Mouse (Mus musculus): ENCODE data around the gene Abca15.
"Not testable (repeated sequence)": the region's sequence is repeated elsewhere in the genome, so short reads cannot be mapped to it uniquely, and the experiment has no call there.

The Abca15 gene

GRCm38 (mm10) chr7:120328087-120328793 is at the start of gene Abca15:
Abca15 (plus strand) TSS chr7:120328670.
- ATAC-seq (ENCODE audit: low TSS enrichment), result no peak; the same call in 1 of the 2 replicates

GRCm38 (mm10) chr7:120285286-120285685 is 43.2 kb upstream of the Abca15 start:
- ATAC-seq (ENCODE audit: low TSS enrichment), result no peak

- peak; percentile 96 for ATAC-seq (ENCODE audit: low TSS enrichment)
Observed at GRCm38 (mm10) chr7:120316086-120316485, 12.4 kb upstream of the Abca15 start.

GRCm38 (mm10) chr7:120322963-120323362 is 5.5 kb upstream of the Abca15 start:
- ATAC-seq (ENCODE audit: low TSS enrichment), result no peak

- ATAC-seq (ENCODE audit: low TSS enrichment), result not testable (repeated sequence)
Observed at GRCm38 (mm10) chr7:120325911-120326310, 2.6 kb upstream of the Abca15 start.

GRCm38 (mm10) chr7:120327220-120328073 is 1.0 kb upstream of the Abca15 start:
- peak; percentile 69 for ATAC-seq (ENCODE audit: low TSS enrichment)

- ATAC-seq (ENCODE audit: low TSS enrichment), result no peak
Observed at GRCm38 (mm10) chr7:120361159-120361558, 32.7 kb downstream of the Abca15 start.

GRCm38 (mm10) chr7:120409447-120409846 is 81.0 kb downstream of the Abca15 start, which contains the start of gene Abca16:
Abca16 (plus strand) TSS chr7:120409647.
- ATAC-seq (ENCODE audit: low TSS enrichment), result no peak

GRCm38 (mm10) chr7:120412391-120412790 is 83.9 kb downstream of the Abca15 start:
- ATAC-seq (ENCODE audit: low TSS enrichment), result no peak

- ATAC-seq (ENCODE audit: low TSS enrichment), result no peak
Observed at GRCm38 (mm10) chr7:120426625-120427024, 98.2 kb downstream of the Abca15 start.

GRCm38 (mm10) chr7:120431464-120431863 is 103.0 kb downstream of the Abca15 start:
- no peak for ATAC-seq (ENCODE audit: low TSS enrichment)

Data from frontal cortex, adult (tissue).